Mouse (Mus musculus): ENCODE results near the gene Nfatc2. TPM values are rescaled to one million over a fixed set of nuclear protein-coding genes. Genes with fewer than 3 reads are reported as not detected.

Nfatc2 gene
- polyA plus RNA-seq, 1 experiment from 2014 or later: 1.8 TPM

GRCm38 (mm10) chr2:168600750-168601490, 537 bp downstream of the Nfatc2 start:
- 3% methylated on average over 32 of the region's 32 CpGs for WGBS
- Histone ChIP-seq H3K9ac (peak overlapping the region; percentile 48), H3K36me3 (no peaks in the 10 kb centered on the region), H3K27ac (0 out of 2 replicates have a peak overlapping the region, but pooled peaks have one; percentile 6), H3K4me3 (replicated peaks) (peak overlapping the region; percentile 43), H3K9me3 (no peaks in the 10 kb centered on the region), H3K4me1 (replicated peaks) (peaks cover 32% of the 10 kb centered on the region), H3K27me3 (replicated peaks) (peaks cover 27% of the 10 kb centered on the region), H3K4me2 (replicated peaks) (peak overlapping the region; percentile 91)
- ATAC-seq: peak; percentile 18; the same call in 1 of the 2 replicates

DNA sequence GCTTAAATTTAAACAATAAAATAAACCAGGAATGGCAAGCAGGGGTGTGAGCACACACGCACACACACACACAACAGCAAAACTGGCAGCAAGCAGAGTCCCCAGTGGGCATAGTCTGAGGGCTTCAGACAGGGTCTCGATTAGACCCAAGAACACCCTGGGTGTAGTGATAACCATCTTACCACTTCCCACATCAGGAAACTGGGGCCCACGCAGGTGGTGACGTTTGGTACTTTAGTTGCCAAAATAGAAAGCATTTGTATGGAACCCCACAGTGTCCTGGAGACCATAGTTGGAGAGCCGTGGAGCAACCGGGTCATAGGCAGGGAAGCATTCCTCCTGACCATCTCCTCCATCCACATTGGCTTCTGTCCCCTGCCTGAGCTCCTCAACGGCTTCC, 5.8 kb downstream of the Nfatc2 start:
- H3K4me2 ChIP-seq (replicated peaks): no peak overlapping the region
- H3K4me3 ChIP-seq (replicated peaks): no peak overlapping the region
- no peak overlapping the region for H3K27ac ChIP-seq
- H3K9ac ChIP-seq: no peak overlapping the region
- no peak for ATAC-seq
- WGBS: 80% methylated on average over 7 of the region's 7 CpGs
- no peaks in the 10 kb centered on the region for H3K9me3 ChIP-seq
- H3K4me1 ChIP-seq (replicated peaks): peaks cover 4% of the 10 kb centered on the region; the same call in 1 of the 2 replicates
- H3K36me3 ChIP-seq: no peaks in the 10 kb centered on the region
- H3K27me3 ChIP-seq (replicated peaks): peaks cover 14% of the 10 kb centered on the region

DNA sequence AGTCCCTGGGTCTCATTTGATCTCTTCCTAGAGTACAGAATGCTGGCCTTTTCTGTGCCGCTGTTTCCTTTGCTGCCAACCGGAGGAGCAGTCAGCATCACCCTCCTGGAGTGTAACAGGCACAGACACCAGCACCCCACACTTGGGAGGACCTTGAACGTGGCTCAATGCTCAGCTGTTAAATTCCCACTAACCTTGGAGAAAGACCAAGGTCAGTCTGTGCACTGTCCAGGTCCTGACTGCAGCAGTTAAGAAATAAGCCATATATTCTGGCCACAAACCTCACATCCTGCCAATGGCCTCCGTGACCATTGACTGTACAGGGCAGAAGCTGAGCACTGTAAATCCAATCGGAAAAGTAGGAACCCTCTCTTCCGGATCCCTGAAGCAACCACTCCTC, 7.8 kb downstream of the Nfatc2 start:
- H3K36me3 ChIP-seq: no peaks in the 10 kb centered on the region
- WGBS: 79% methylated on average over 6 of the region's 6 CpGs
- no peak overlapping the region for H3K9ac ChIP-seq
- ATAC-seq: no peak
- peaks cover 21% of the 10 kb centered on the region; the same call in 1 of the 2 replicates for H3K4me1 ChIP-seq (replicated peaks)
- no peak overlapping the region for H3K4me2 ChIP-seq (replicated peaks)
- no peaks in the 10 kb centered on the region for H3K9me3 ChIP-seq
- H3K27ac ChIP-seq: no peak overlapping the region
- H3K4me3 ChIP-seq (replicated peaks): no peak overlapping the region
- peaks cover 13% of the 10 kb centered on the region for H3K27me3 ChIP-seq (replicated peaks)

DNA sequence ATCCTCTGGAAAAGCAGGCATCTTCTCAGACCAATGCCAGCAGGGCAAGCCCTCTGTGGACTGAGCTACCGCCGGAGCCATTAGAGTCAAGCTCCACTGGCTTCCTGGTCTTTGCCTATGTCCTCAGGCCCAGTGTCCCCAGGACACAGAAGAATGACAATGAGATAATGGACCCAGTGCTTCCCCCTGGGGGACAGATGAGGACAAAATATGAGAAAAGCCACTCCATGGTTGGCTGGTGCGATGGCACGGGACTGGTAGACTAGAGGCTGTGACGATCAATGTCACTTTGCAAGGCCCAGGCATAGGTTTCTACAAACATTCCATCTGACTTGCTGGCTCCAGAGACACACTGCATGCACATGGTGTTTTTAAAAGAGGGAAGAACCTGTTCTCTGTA, 8.5 kb downstream of the Nfatc2 start:
- H3K36me3 ChIP-seq: no peaks in the 10 kb centered on the region
- peaks cover 13% of the 10 kb centered on the region for H3K27me3 ChIP-seq (replicated peaks)
- 83% methylated on average over 5 of the region's 5 CpGs for WGBS
- no peak overlapping the region for H3K27ac ChIP-seq
- H3K9ac ChIP-seq: no peak overlapping the region
- H3K4me2 ChIP-seq (replicated peaks): no peak overlapping the region
- no peak for ATAC-seq
- H3K9me3 ChIP-seq: no peaks in the 10 kb centered on the region
- no peak overlapping the region for H3K4me3 ChIP-seq (replicated peaks)
- peaks cover 21% of the 10 kb centered on the region; the same call in 1 of the 2 replicates for H3K4me1 ChIP-seq (replicated peaks)

GRCm38 (mm10) chr2:168591076-168591475, 10.4 kb downstream of the Nfatc2 start:
- H3K9me3 ChIP-seq: no peaks in the 10 kb centered on the region
- H3K4me2 ChIP-seq (replicated peaks): no peak overlapping the region
- H3K9ac ChIP-seq: no peak overlapping the region
- H3K36me3 ChIP-seq: no peaks in the 10 kb centered on the region
- no peak overlapping the region for H3K27ac ChIP-seq
- 56% methylated on average over 2 of the region's 2 CpGs for WGBS
- peaks cover 13% of the 10 kb centered on the region for H3K27me3 ChIP-seq (replicated peaks)
- peaks cover 21% of the 10 kb centered on the region; the same call in 1 of the 2 replicates for H3K4me1 ChIP-seq (replicated peaks)
- no peak overlapping the region for H3K4me3 ChIP-seq (replicated peaks)
- ATAC-seq: no peak

DNA sequence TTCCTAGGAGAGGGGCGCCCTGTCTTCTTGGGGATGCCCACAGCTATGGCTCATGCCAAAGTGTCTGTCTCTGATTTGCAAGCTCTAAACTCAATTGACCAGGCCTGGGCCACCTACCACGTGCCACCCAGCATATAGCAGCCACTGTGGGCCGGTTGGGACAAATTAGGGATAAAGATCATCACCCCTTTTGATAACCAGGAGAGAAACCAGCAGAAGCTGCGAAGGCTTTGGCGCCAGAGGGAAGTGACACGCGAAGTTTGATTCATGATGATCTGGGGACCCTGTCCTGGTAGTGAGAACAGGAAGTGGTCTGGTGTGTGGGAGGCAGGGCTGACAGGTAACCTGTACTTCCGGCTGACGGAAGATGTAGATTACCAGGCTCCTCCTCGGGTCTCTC, 10.9 kb downstream of the Nfatc2 start:
- Histone ChIP-seq H3K4me3 (replicated peaks) (peak overlapping the region; percentile 51; the same call in 1 of the 2 replicates), H3K9ac (no peak overlapping the region), H3K27me3 (replicated peaks) (peaks cover 13% of the 10 kb centered on the region), H3K9me3 (no peaks in the 10 kb centered on the region), H3K4me2 (replicated peaks) (peak overlapping the region; percentile 68), H3K4me1 (replicated peaks) (peaks cover 21% of the 10 kb centered on the region; the same call in 1 of the 2 replicates), H3K27ac (no peak overlapping the region), H3K36me3 (no peaks in the 10 kb centered on the region)
- WGBS: 33% methylated on average over 10 of the region's 10 CpGs
- peak; percentile 46 for ATAC-seq

DNA sequence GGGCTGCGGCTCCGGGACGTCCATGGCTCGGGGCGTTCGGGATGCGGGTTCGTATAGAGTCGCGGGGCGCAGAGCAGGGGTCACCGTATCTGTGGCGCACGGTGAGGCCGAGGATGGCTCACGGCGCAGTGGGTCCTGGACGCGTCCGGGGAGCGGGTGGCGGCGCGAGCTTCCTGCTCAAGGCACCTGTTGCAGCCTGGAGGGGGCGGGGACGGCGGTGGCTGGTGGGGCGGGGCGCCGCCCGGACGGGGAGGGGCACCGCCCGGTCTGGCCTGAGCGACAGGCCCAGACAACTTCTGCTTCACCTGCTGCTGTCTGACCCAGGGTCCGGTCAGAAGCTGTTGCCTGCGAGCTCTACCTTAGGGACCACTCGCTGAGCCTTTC, 11.3 kb downstream of the Nfatc2 start:
- peaks cover 13% of the 10 kb centered on the region for H3K27me3 ChIP-seq (replicated peaks)
- WGBS: 2% methylated on average over 35 of the region's 38 CpGs
- peak; percentile 94 for ATAC-seq
- peak overlapping the region; percentile 51 for H3K4me3 ChIP-seq (replicated peaks)
- H3K36me3 ChIP-seq: no peaks in the 10 kb centered on the region
- H3K27ac ChIP-seq: no peak overlapping the region
- H3K4me1 ChIP-seq (replicated peaks): peaks cover 21% of the 10 kb centered on the region; the same call in 1 of the 2 replicates
- H3K9me3 ChIP-seq: no peaks in the 10 kb centered on the region
- peak overlapping the region; percentile 68 for H3K4me2 ChIP-seq (replicated peaks)
- H3K9ac ChIP-seq: peak overlapping the region; percentile 51

DNA sequence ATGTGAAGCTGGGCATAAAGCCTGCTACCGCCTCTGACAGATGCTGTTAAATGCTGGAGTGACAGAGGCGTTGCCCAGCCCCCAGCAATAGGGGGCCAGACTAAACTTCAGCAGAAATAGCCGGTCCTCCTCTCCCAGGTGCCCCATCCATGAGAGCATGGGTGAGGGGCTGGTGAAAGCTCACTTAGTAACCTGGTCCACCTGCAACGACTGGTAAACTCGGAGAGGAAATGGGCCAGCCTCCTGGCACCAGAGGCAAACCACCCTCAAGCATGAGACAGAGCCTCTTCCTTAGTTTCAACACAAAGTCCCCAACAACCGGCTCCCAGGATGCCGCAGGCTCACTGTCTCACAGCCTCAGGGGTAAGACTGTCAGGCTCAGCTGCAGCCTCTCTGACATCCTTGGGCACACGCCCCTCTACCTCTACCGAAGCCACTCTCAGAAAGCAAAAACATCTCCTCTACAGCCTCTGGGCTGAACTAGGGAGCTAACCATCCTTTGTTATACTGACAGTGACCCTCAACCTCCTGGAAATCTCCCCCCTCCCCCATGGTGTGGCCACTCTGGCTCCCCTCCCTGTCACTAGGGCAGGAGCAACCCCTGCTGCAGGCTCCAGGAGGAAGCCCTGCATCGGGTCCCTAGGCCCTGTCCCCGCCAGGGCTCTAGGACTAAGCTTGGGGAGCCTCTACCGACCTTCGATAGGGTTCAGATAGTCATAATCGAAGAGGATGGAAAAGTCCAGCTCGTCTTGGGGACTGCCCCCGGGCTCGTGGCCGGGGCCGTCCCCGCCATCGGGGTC, 11.9 kb downstream of the Nfatc2 start:
- Histone ChIP-seq H3K4me3 (replicated peaks) (peak overlapping the region; percentile 51), H3K36me3 (no peaks in the 10 kb centered on the region), H3K9me3 (no peaks in the 10 kb centered on the region), H3K9ac (peak overlapping the region; percentile 51), H3K27me3 (replicated peaks) (peaks cover 13% of the 10 kb centered on the region), H3K27ac (no peak overlapping the region), H3K4me1 (replicated peaks) (peaks cover 21% of the 10 kb centered on the region; the same call in 1 of the 2 replicates), H3K4me2 (replicated peaks) (peak overlapping the region; percentile 68)
- WGBS: 12% methylated on average over 21 of the region's 21 CpGs
- ATAC-seq: peak; percentile 73

GRCm38 (mm10) chr2:168588591-168589367, 12.7 kb downstream of the Nfatc2 start:
- no peak overlapping the region for H3K9ac ChIP-seq
- no peaks in the 10 kb centered on the region for H3K36me3 ChIP-seq
- no peaks in the 10 kb centered on the region for H3K9me3 ChIP-seq
- WGBS: 61% methylated on average over 11 of the region's 11 CpGs
- no peak overlapping the region for H3K27ac ChIP-seq
- H3K4me1 ChIP-seq (replicated peaks): peaks cover 21% of the 10 kb centered on the region; the same call in 1 of the 2 replicates
- peaks cover 13% of the 10 kb centered on the region for H3K27me3 ChIP-seq (replicated peaks)
- peak overlapping the region; percentile 51; the same call in 1 of the 2 replicates for H3K4me3 ChIP-seq (replicated peaks)
- H3K4me2 ChIP-seq (replicated peaks): peak overlapping the region; percentile 68
- ATAC-seq: no peak

- H3K9me3 ChIP-seq: no peaks in the 10 kb centered on the region
- H3K9ac ChIP-seq: no peak overlapping the region
- peaks cover 13% of the 10 kb centered on the region for H3K27me3 ChIP-seq (replicated peaks)
- 91% methylated on average over 8 of the region's 8 CpGs for WGBS
- no peak for ATAC-seq
- no peak overlapping the region for H3K27ac ChIP-seq
- H3K4me3 ChIP-seq (replicated peaks): no peak overlapping the region
- peaks cover 21% of the 10 kb centered on the region; the same call in 1 of the 2 replicates for H3K4me1 ChIP-seq (replicated peaks)
- H3K36me3 ChIP-seq: no peaks in the 10 kb centered on the region
- no peak overlapping the region for H3K4me2 ChIP-seq (replicated peaks)
Observed at GRCm38 (mm10) chr2:168587159-168587558, 14.3 kb downstream of the Nfatc2 start.

DNA sequence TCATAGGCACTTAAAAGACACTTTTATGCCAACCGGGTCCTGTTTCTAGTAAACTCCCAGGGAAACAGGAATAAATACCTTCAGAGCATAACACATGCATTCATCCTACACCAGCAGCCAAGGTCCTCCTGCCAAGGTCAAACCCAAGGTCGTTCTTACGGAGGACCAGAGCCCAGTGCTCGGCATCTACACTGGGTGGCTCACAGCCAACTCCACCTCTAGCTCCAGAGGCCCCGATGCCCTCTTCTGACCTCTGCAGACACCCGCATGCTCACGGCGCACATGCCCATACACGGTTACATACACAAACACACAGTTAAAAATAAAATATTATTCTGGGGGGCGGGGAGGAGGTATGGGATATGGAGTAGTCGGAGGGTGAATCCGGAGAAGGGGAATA, 14.9 kb downstream of the Nfatc2 start:
- no peak overlapping the region for H3K4me3 ChIP-seq (replicated peaks)
- H3K27me3 ChIP-seq (replicated peaks): peaks cover 13% of the 10 kb centered on the region
- H3K27ac ChIP-seq: no peak overlapping the region
- no peaks in the 10 kb centered on the region for H3K9me3 ChIP-seq
- WGBS: 80% methylated on average over 12 of the region's 12 CpGs
- no peak overlapping the region for H3K9ac ChIP-seq
- H3K4me2 ChIP-seq (replicated peaks): no peak overlapping the region
- H3K36me3 ChIP-seq: no peaks in the 10 kb centered on the region
- ATAC-seq: no peak
- peaks cover 21% of the 10 kb centered on the region for H3K4me1 ChIP-seq (replicated peaks)

DNA sequence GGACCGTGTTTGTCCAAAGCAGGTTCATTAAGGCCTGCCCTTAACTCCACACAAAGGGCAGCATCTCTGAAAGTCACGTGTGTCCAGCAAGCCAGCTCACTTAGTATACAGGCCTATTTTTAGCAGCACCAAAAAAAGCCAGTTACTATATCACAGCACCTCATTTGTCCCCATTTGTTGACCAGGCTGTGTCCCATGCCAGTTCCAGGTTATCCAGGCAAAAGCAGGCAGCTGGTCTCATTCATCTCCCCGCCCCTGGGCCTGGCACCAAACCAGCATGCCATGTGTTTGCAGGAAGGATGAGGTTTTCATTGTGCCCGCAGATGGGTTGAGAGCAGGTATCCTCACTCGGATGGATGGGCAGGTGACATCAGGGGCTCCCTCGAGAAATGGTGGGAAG, 16.6 kb downstream of the Nfatc2 start:
- no peak overlapping the region for H3K4me2 ChIP-seq (replicated peaks)
- H3K4me3 ChIP-seq (replicated peaks): no peak overlapping the region
- H3K4me1 ChIP-seq (replicated peaks): peaks cover 20% of the 10 kb centered on the region
- WGBS: 75% methylated on average over 6 of the region's 6 CpGs
- peaks cover 7% of the 10 kb centered on the region for H3K27me3 ChIP-seq (replicated peaks)
- no peak overlapping the region for H3K27ac ChIP-seq
- H3K36me3 ChIP-seq: no peaks in the 10 kb centered on the region
- ATAC-seq: no peak
- no peak overlapping the region for H3K9ac ChIP-seq
- H3K9me3 ChIP-seq: no peaks in the 10 kb centered on the region
